Mouse (Mus musculus) MEL (cell line): ENCODE measurements at regions not wholly inside any gene's neighbourhood (a gene's known extent, or its start where the extent isn't known, plus 50 kb on each side); places are given as distances from the start of the nearest gene placed in this dataset.

ENCODE experiments used
- CHD2 ChIP-seq: IDR thresholded peaks from 2 replicates; pipeline ENCODE4 v1.6.1; 2011; ENCODE audit warnings: low read length, improper control_type of control experiment
- CTCF ChIP-seq, 3 experiments: IDR thresholded peaks in 2 of 3; conservative IDR thresholded peaks in 1 of 3; 2 replicates each; pipeline ENCODE4 v1.5.1; 2011 to 2012; ENCODE audit warnings: low read length in 3 of 3, low read depth in 2 of 3, mild to moderate bottlenecking in 2 of 3, improper control_type of control experiment in 1 of 3, inconsistent platforms in 1 of 3, mixed read lengths in 1 of 3, moderate library complexity in 1 of 3; ENCODE audit not compliant: control insufficient read depth in 1 of 3, insufficient read depth in 1 of 3, poor library complexity in 1 of 3, severe bottlenecking in 1 of 3
- EP300 ChIP-seq, 2 experiments: IDR thresholded peaks; 2 replicates each; pipeline ENCODE4 v1.6.1; 2011; ENCODE audit warnings: improper control_type of control experiment in 2 of 2, low read length in 2 of 2, low read depth in 1 of 2, mild to moderate bottlenecking in 1 of 2
- GABPA ChIP-seq: IDR thresholded peaks from 2 replicates; pipeline ENCODE4 v1.6.1; 2012; ENCODE audit warnings: low read depth, mild to moderate bottlenecking, inconsistent platforms, low read length, improper control_type of control experiment, moderate library complexity
- GATA1 ChIP-seq: IDR thresholded peaks from 2 replicates; pipeline ENCODE4 v1.6.1; 2011; ENCODE audit warnings: low read depth, low read length, improper control_type of control experiment
- JUND ChIP-seq: IDR thresholded peaks from 2 replicates; pipeline ENCODE4 v1.6.1; 2011; ENCODE audit warnings: low read depth, mild to moderate bottlenecking, improper control_type of control experiment, low read length
- MAX ChIP-seq: IDR thresholded peaks from 2 replicates; pipeline ENCODE4 v1.6.1; 2011; ENCODE audit warnings: low read length, improper control_type of control experiment
- POLR2A ChIP-seq, 2 experiments: IDR thresholded peaks; 2 replicates each; pipeline ENCODE4 v1.6.1; 2011 to 2012; ENCODE audit warnings: low read length in 2 of 2, mild to moderate bottlenecking in 2 of 2, control low read depth in 1 of 2, improper control_type of control experiment in 1 of 2, low read depth in 1 of 2, moderate library complexity in 1 of 2; ENCODE audit not compliant: control insufficient read depth in 1 of 2, insufficient read depth in 1 of 2, poor library complexity in 1 of 2
- RAD21 ChIP-seq: IDR thresholded peaks from 2 replicates; pipeline ENCODE4 v1.6.1; 2011; ENCODE audit warnings: mild to moderate bottlenecking, low read depth, low read length, improper control_type of control experiment
- TCF12 ChIP-seq: IDR thresholded peaks from 2 replicates; pipeline ENCODE4 v1.6.1; 2014; ENCODE audit warnings: low read depth, mild to moderate bottlenecking, inconsistent platforms, low read length, improper control_type of control experiment, moderate library complexity
- UBTF ChIP-seq: IDR thresholded peaks from 2 replicates; pipeline ENCODE4 v1.6.1; 2012; ENCODE audit warnings: low read depth, mild to moderate bottlenecking, inconsistent platforms, low read length, improper control_type of control experiment, moderate library complexity, borderline replicate concordance; ENCODE audit not compliant: insufficient read depth
- USF2 ChIP-seq, 2 experiments: IDR thresholded peaks; 2 replicates each; pipeline ENCODE4 v1.6.1; 2011 to 2012; ENCODE audit warnings: improper control_type of control experiment in 2 of 2, low read length in 2 of 2, borderline replicate concordance in 1 of 2, inconsistent platforms in 1 of 2, low read depth in 1 of 2, mild to moderate bottlenecking in 1 of 2; ENCODE audit not compliant: insufficient read depth in 1 of 2

DNA sequence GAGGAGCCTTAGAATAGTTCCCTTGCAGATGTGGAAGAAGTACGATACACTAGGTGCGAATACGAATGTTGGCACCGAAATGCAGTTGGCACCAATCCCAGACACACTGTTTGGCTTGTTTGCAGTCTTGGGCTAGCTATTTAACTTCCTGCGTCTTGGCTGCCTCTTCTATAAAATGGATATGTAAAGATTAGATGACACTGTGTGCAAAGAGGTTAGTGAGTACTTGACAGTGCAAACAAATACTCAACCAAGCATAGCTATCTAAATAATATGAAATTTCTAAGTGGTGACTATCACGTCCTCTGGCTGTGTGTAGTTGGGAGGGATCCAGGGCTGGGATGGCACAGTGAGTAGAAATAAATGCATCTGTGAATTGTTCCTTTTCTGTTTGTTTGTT lies 86.9 kb downstream of the Ccdc71l start:
- no peak for TF ChIP-seq MAX
- TF ChIP-seq USF2 (IDR thresholded peaks at IDR 0.05; ENCODE audit: borderline replicate concordance in 1 of 2, insufficient read depth in 1 of 2, low read depth in 1 of 2, low read length in 2 of 2): no peak
- TF ChIP-seq JUND: no peak
- no peak for TF ChIP-seq POLR2A (IDR thresholded peaks at IDR 0.05; ENCODE audit: control insufficient read depth in 1 of 2, insufficient read depth in 1 of 2, low read depth in 1 of 2, low read length in 2 of 2, poor library complexity in 1 of 2)
- TF ChIP-seq TCF12: no peak
- TF ChIP-seq CTCF (IDR thresholded peaks at IDR 0.05 in 2 of 3, conservative IDR thresholded peaks at IDR 0.05 in 1 of 3; ENCODE audit: control insufficient read depth in 1 of 3, insufficient read depth in 1 of 3, low read depth in 2 of 3, low read length in 3 of 3, poor library complexity in 1 of 3, severe bottlenecking in 1 of 3): no peak
- no peak for TF ChIP-seq GATA1
- no peak for TF ChIP-seq UBTF
- no peak for TF ChIP-seq CHD2
- no peak for TF ChIP-seq GABPA
- TF ChIP-seq EP300 (IDR thresholded peaks at IDR 0.05; ENCODE audit: low read depth in 1 of 2, low read length in 2 of 2): no peak
- no peak for TF ChIP-seq RAD21
